Mouse (Mus musculus) limb, embryonic 15.5 days (tissue): ENCODE measurements around the gene Olfr13. TPM values are rescaled to one million over a fixed set of nuclear protein-coding genes. Genes with fewer than 3 reads are reported as not detected.
"Not testable (repeated sequence)": the region's sequence is repeated elsewhere in the genome, so short reads cannot be mapped to it uniquely, and the experiment has no call there.

Source experiments
- ATAC-seq: fragments of 200-750 bp; cut with Nextera tagmentation; 2 replicates; pipeline ENCODE4 v1.8.0; 2017; ENCODE audit warnings: low read depth, moderate TSS enrichment; ENCODE audit not compliant: insufficient number of reproducible peaks, low FRiP score, low TSS enrichment
- H3K27ac ChIP-seq: fragments of 300-500 bp; sonication (generic); 2 replicates; pipeline ENCODE4 v1.5.1; 2015; ENCODE audit warnings: moderate library complexity, mild to moderate bottlenecking, inconsistent platforms
- H3K27me3 ChIP-seq: fragments of 300-500 bp; sonication (generic); 2 replicates; pipeline ENCODE4 v1.6.1; 2015; ENCODE audit warnings: inconsistent platforms
- H3K36me3 ChIP-seq: fragments of 300-500 bp; sonication (generic); 2 replicates; pipeline ENCODE4 v1.6.1; 2015; ENCODE audit warnings: inconsistent platforms
- H3K4me1 ChIP-seq: fragments of 300-500 bp; sonication (generic); 2 replicates; pipeline ENCODE4 v1.6.1; 2015; ENCODE audit warnings: inconsistent platforms
- H3K4me2 ChIP-seq: fragments of 300-500 bp; sonication (generic); 2 replicates; pipeline ENCODE4 v1.6.1; 2015; ENCODE audit warnings: mild to moderate bottlenecking, inconsistent platforms
- H3K4me3 ChIP-seq: fragments of 300-500 bp; sonication (generic); 2 replicates; pipeline ENCODE4 v1.5.1; 2015; ENCODE audit warnings: mild to moderate bottlenecking, inconsistent platforms
- H3K9ac ChIP-seq: fragments of 300-500 bp; sonication (generic); 2 replicates; pipeline ENCODE4 v1.6.1; 2015; ENCODE audit warnings: inconsistent platforms
- H3K9me3 ChIP-seq: fragments of 300-500 bp; sonication (generic); 2 replicates; pipeline ENCODE4 v1.6.1; 2016; ENCODE audit warnings: inconsistent platforms
- polyA plus RNA-seq: library from polyadenylated mRNA; unstranded; fragments of >200 nt; fragmentation: Nextera tagmentation; extraction: Ambion mirVana; gene quantifications from 2 replicates; pipeline ENCODE4 v1.2.1, GENCODE M21; 2015

Gene Olfr13
- polyA plus RNA-seq, 1 experiment from 2014 or later: not detected

GRCm38 (mm10) chr6:43212873-43213272 is 40.9 kb downstream of the Olfr13 start, which contains the start of gene Olfr434:
Gene Olfr434, plus strand, starts transcription at chr6:43213021.
- H3K9ac ChIP-seq, H3K27ac ChIP-seq, H3K4me3 ChIP-seq, H3K9me3 ChIP-seq, H3K4me2 ChIP-seq, ATAC-seq, H3K27me3 ChIP-seq, H3K4me1 ChIP-seq, H3K36me3 ChIP-seq: not testable (repeated sequence)

Other genes starting within 250 kb of the Olfr13 start
- gene Olfr444, start 223.1 kb upstream of the Olfr13 start, polyA plus RNA-seq: not detected in 2 replicates
- not detected in 2 replicates for gene Olfr441, start 65.8 kb upstream of the Olfr13 start, polyA plus RNA-seq
- gene Olfr237-ps1, start 25.6 kb upstream of the Olfr13 start, polyA plus RNA-seq: not detected in 2 replicates
- gene Olfr437, start 8.9 kb upstream of the Olfr13 start, polyA plus RNA-seq: not detected in 2 replicates
- gene Olfr435, start 25.0 kb downstream of the Olfr13 start, polyA plus RNA-seq: not detected in 2 replicates
- gene Olfr434, start 40.9 kb downstream of the Olfr13 start, polyA plus RNA-seq: not detected in 2 replicates
- not detected in 2 replicates for gene Olfr47, start 59.4 kb downstream of the Olfr13 start, polyA plus RNA-seq
- 13.1 and 14.3 TPM in 2 replicates for gene Arhgef5, start 93.4 kb downstream of the Olfr13 start, polyA plus RNA-seq
- gene Nobox, start 137.4 kb downstream of the Olfr13 start, polyA plus RNA-seq: not detected in 2 replicates